Mouse (Mus musculus): Measurements from ENCODE around the gene Aqp8. TPM values are rescaled to one million over a fixed set of nuclear protein-coding genes. Genes with fewer than 3 reads are reported as not detected.

Aqp8 gene
- polyA plus RNA-seq, 1 experiment from 2014 or later, result not detected

- Histone ChIP-seq H3K36me3 (ENCODE audit: control insufficient read depth, insufficient read depth, low read length) (no peaks in the 10 kb centered on the region), H3K27me3 (ENCODE audit: control insufficient read depth, insufficient read depth, low read length) (no peaks in the 10 kb centered on the region), H3K4me1 (ENCODE audit: control insufficient read depth, insufficient read depth, low read length) (no peaks in the 10 kb centered on the region), H3K9me3 (ENCODE audit: control insufficient read depth, low read length) (no peaks in the 10 kb centered on the region), H3K27ac (ENCODE audit: low read depth, low read length) (no peak overlapping the region), H3K9ac (replicated peaks; ENCODE audit: low read depth, low read length) (no peak overlapping the region), H3K4me2 (ENCODE audit: low read depth, low read length) (no peak overlapping the region), H3K4me3 (ENCODE audit: low read depth, low read length) (no peak overlapping the region)
- no peak for ATAC-seq (ENCODE audit: low read depth)
- WGBS, result 91% methylated on average over 4 of the region's 4 CpGs
Observed at GRCm38 (mm10) chr7:123461316-123461715, 775 bp upstream of the Aqp8 start.

GRCm38 (mm10) chr7:123463569-123463968, 1.5 kb downstream of the Aqp8 start:
- H3K4me3 ChIP-seq (ENCODE audit: low read depth, low read length), result no peak overlapping the region
- 80% methylated on average over 4 of the region's 4 CpGs for WGBS

GRCm38 (mm10) chr7:123465692-123466387, 3.7 kb downstream of the Aqp8 start:
- ATAC-seq (ENCODE audit: low read depth), result peak; percentile 84; the same call in 1 of the 2 replicates
- H3K9ac ChIP-seq (replicated peaks; ENCODE audit: low read depth, low read length), result no peak overlapping the region
- H3K4me2 ChIP-seq (ENCODE audit: low read depth, low read length), result no peak overlapping the region
- no peaks in the 10 kb centered on the region for H3K4me1 ChIP-seq (ENCODE audit: control insufficient read depth, insufficient read depth, low read length)
- H3K9me3 ChIP-seq (ENCODE audit: control insufficient read depth, low read length), result no peaks in the 10 kb centered on the region
- H3K36me3 ChIP-seq (ENCODE audit: control insufficient read depth, insufficient read depth, low read length), result no peaks in the 10 kb centered on the region
- no peak overlapping the region for H3K27ac ChIP-seq (ENCODE audit: low read depth, low read length)
- 41% methylated on average over 6 of the region's 6 CpGs for WGBS
- H3K4me3 ChIP-seq (ENCODE audit: low read depth, low read length), result no peak overlapping the region
- no peaks in the 10 kb centered on the region for H3K27me3 ChIP-seq (ENCODE audit: control insufficient read depth, insufficient read depth, low read length)

More at GRCm38 (mm10) chr7:123463569-123463968, 1.5 kb downstream of the Aqp8 start:
- H3K4me2 ChIP-seq (ENCODE audit: low read depth, low read length), result no peak overlapping the region
- no peaks in the 10 kb centered on the region for H3K36me3 ChIP-seq (ENCODE audit: control insufficient read depth, insufficient read depth, low read length)
- no peaks in the 10 kb centered on the region for H3K27me3 ChIP-seq (ENCODE audit: control insufficient read depth, insufficient read depth, low read length)
- no peaks in the 10 kb centered on the region for H3K4me1 ChIP-seq (ENCODE audit: control insufficient read depth, insufficient read depth, low read length)
- no peak overlapping the region for H3K27ac ChIP-seq (ENCODE audit: low read depth, low read length)
- H3K9ac ChIP-seq (replicated peaks; ENCODE audit: low read depth, low read length), result no peak overlapping the region
- ATAC-seq (ENCODE audit: low read depth), result no peak
- H3K9me3 ChIP-seq (ENCODE audit: control insufficient read depth, low read length), result no peaks in the 10 kb centered on the region

GRCm38 (mm10) chr7:123467961-123468360, 5.9 kb downstream of the Aqp8 start:
- no peaks in the 10 kb centered on the region for H3K4me1 ChIP-seq (ENCODE audit: control insufficient read depth, insufficient read depth, low read length)
- ATAC-seq (ENCODE audit: low read depth), result no peak
- no peak overlapping the region for H3K4me2 ChIP-seq (ENCODE audit: low read depth, low read length)
- no peak overlapping the region for H3K4me3 ChIP-seq (ENCODE audit: low read depth, low read length)
- H3K9ac ChIP-seq (replicated peaks; ENCODE audit: low read depth, low read length), result no peak overlapping the region
- H3K27me3 ChIP-seq (ENCODE audit: control insufficient read depth, insufficient read depth, low read length), result no peaks in the 10 kb centered on the region
- H3K36me3 ChIP-seq (ENCODE audit: control insufficient read depth, insufficient read depth, low read length), result no peaks in the 10 kb centered on the region
- no peak overlapping the region for H3K27ac ChIP-seq (ENCODE audit: low read depth, low read length)
- H3K9me3 ChIP-seq (ENCODE audit: control insufficient read depth, low read length), result no peaks in the 10 kb centered on the region
- 94% methylated on average over 1 of the region's 1 CpGs for WGBS

GRCm38 (mm10) chr7:123487703-123488102, 25.6 kb downstream of the Aqp8 start:
- no peak overlapping the region for H3K27ac ChIP-seq (ENCODE audit: low read depth, low read length)
- H3K4me1 ChIP-seq (ENCODE audit: control insufficient read depth, insufficient read depth, low read length), result no peaks in the 10 kb centered on the region
- no peak overlapping the region for H3K9ac ChIP-seq (replicated peaks; ENCODE audit: low read depth, low read length)
- no peak overlapping the region for H3K4me2 ChIP-seq (ENCODE audit: low read depth, low read length)
- H3K27me3 ChIP-seq (ENCODE audit: control insufficient read depth, insufficient read depth, low read length), result no peaks in the 10 kb centered on the region
- peaks cover 21% of the 10 kb centered on the region for H3K36me3 ChIP-seq (ENCODE audit: control insufficient read depth, insufficient read depth, low read length)
- H3K9me3 ChIP-seq (ENCODE audit: control insufficient read depth, low read length), result no peaks in the 10 kb centered on the region
- WGBS, result 84% methylated on average over 5 of the region's 5 CpGs
- ATAC-seq (ENCODE audit: low read depth), result no peak
- no peak overlapping the region for H3K4me3 ChIP-seq (ENCODE audit: low read depth, low read length)

- Histone ChIP-seq H3K9ac (replicated peaks; ENCODE audit: low read depth, low read length) (peak overlapping the region; percentile 88), H3K4me1 (ENCODE audit: control insufficient read depth, insufficient read depth, low read length) (peaks cover 17% of the 10 kb centered on the region), H3K9me3 (ENCODE audit: control insufficient read depth, low read length) (no peaks in the 10 kb centered on the region), H3K4me2 (ENCODE audit: low read depth, low read length) (peak overlapping the region; percentile 91), H3K27me3 (ENCODE audit: control insufficient read depth, insufficient read depth, low read length) (no peaks in the 10 kb centered on the region), H3K4me3 (ENCODE audit: low read depth, low read length) (peak overlapping the region; percentile 83), H3K36me3 (ENCODE audit: control insufficient read depth, insufficient read depth, low read length) (0 out of 2 replicates have a peak, but pooled peaks cover 4% of the 10 kb centered on the region), H3K27ac (ENCODE audit: low read depth, low read length) (peak overlapping the region; percentile 96; the same call in 1 of the 2 replicates)
- WGBS, result 39% methylated on average over 19 of the region's 19 CpGs
- ATAC-seq (ENCODE audit: low read depth), result peak; percentile 36
Observed at GRCm38 (mm10) chr7:123499481-123500238, 37.6 kb downstream of the Aqp8 start.

- Histone ChIP-seq H3K4me2 (ENCODE audit: low read depth, low read length) (peak within 1 kb of the TSS; percentile 91), H3K27ac (ENCODE audit: low read depth, low read length) (peak within 1 kb of the TSS; percentile 96), H3K9ac (replicated peaks; ENCODE audit: low read depth, low read length) (peak within 1 kb of the TSS; percentile 88), H3K27me3 (ENCODE audit: control insufficient read depth, insufficient read depth, low read length) (no peaks in the 10 kb centered on the region), H3K9me3 (ENCODE audit: control insufficient read depth, low read length) (no peaks in the 10 kb centered on the region), H3K4me3 (ENCODE audit: low read depth, low read length) (peak within 1 kb of the TSS; percentile 83), H3K36me3 (ENCODE audit: control insufficient read depth, insufficient read depth, low read length) (0 out of 2 replicates have a peak, but pooled peaks cover 4% of the 10 kb centered on the region), H3K4me1 (ENCODE audit: control insufficient read depth, insufficient read depth, low read length) (peaks cover 17% of the 10 kb centered on the region)
- peak; percentile 94 for ATAC-seq (ENCODE audit: low read depth)
- WGBS, result 1% methylated on average over 69 of the region's 71 CpGs
Observed at GRCm38 (mm10) chr7:123500239-123501219, 38.4 kb downstream of the Aqp8 start, which contains the start of gene Zkscan2. Gene Zkscan2 (minus strand): TSS chr7:123500449.

- Histone ChIP-seq H3K4me1 (ENCODE audit: control insufficient read depth, insufficient read depth, low read length) (peaks cover 17% of the 10 kb centered on the region), H3K4me3 (ENCODE audit: low read depth, low read length) (no peak overlapping the region), H3K9me3 (ENCODE audit: control insufficient read depth, low read length) (no peaks in the 10 kb centered on the region), H3K27me3 (ENCODE audit: control insufficient read depth, insufficient read depth, low read length) (no peaks in the 10 kb centered on the region), H3K27ac (ENCODE audit: low read depth, low read length) (no peak overlapping the region), H3K4me2 (ENCODE audit: low read depth, low read length) (no peak overlapping the region), H3K9ac (replicated peaks; ENCODE audit: low read depth, low read length) (no peak overlapping the region), H3K36me3 (ENCODE audit: control insufficient read depth, insufficient read depth, low read length) (no peaks in the 10 kb centered on the region)
- ATAC-seq (ENCODE audit: low read depth), result no peak
- 73% methylated on average over 1 of the region's 1 CpGs for WGBS
Observed at GRCm38 (mm10) chr7:123503358-123503757, 41.3 kb downstream of the Aqp8 start.
